Mouse (Mus musculus): ENCODE data around the gene Txn2.

GRCm38 (mm10) chr15:77962447-77962846 lies 33.6 kb upstream of the Txn2 start:
- TF ChIP-seq POLR2A (IDR thresholded peaks at IDR 0.05; ENCODE audit: borderline replicate concordance, extremely low read depth, low read depth, low read length): no peak
- no peak for TF ChIP-seq CTCF (IDR thresholded peaks at IDR 0.05; ENCODE audit: insufficient read depth, low read length)

Data from lung, adult 2 months (tissue).